Mouse (Mus musculus) heart, postnatal 0 days (tissue): ENCODE results near the gene Jazf1. TPM values are rescaled to one million over a fixed set of nuclear protein-coding genes. Genes with fewer than 3 reads are reported as not detected.

Experiments
- ATAC-seq: fragments of 200-750 bp; cut with Nextera tagmentation; 2 replicates; pipeline ENCODE4 v1.8.0; 2017; ENCODE audit warnings: low read depth, moderate number of reproducible peaks, moderate library complexity; ENCODE audit not compliant: insufficient read depth
- DNase-seq: peaks from one replicate; pipeline ENCODE4 v3.0.0-alpha.2; 2016; ENCODE audit warnings: low spot score
- H3K27ac ChIP-seq: fragments of 300-500 bp; sonication (generic); 2 replicates; pipeline ENCODE4 v1.5.1; 2014; ENCODE audit warnings: low read depth, mild to moderate bottlenecking
- H3K27me3 ChIP-seq: fragments of 300-500 bp; sonication (generic); 2 replicates; pipeline ENCODE4 v1.6.1; 2014; ENCODE audit warnings: low read length, mixed read lengths; ENCODE audit not compliant: control insufficient read depth, insufficient read depth
- H3K36me3 ChIP-seq: fragments of 300-500 bp; sonication (generic); replicated peaks from 2 replicates; pipeline ENCODE4 v1.6.1; 2014; ENCODE audit warnings: low read length, mixed read lengths; ENCODE audit not compliant: control insufficient read depth, insufficient read depth
- H3K4me1 ChIP-seq: fragments of 300-500 bp; sonication (generic); 2 replicates; pipeline ENCODE4 v1.6.1; 2014; ENCODE audit warnings: antibody characterized with exemption; ENCODE audit not compliant: control insufficient read depth, insufficient read depth
- H3K4me2 ChIP-seq: fragments of 300-500 bp; sonication (generic); 2 replicates; pipeline ENCODE4 v1.6.1; 2014; ENCODE audit warnings: low read depth, mild to moderate bottlenecking, low read length, moderate library complexity
- H3K4me3 ChIP-seq: fragments of 300-500 bp; sonication (generic); 2 replicates; pipeline ENCODE4 v1.5.1; 2014; ENCODE audit warnings: low read depth, low read length
- H3K9ac ChIP-seq: fragments of 300-500 bp; sonication (generic); replicated peaks from 2 replicates; pipeline ENCODE4 v1.6.1; 2014; ENCODE audit warnings: low read depth, low read length, mixed read lengths
- H3K9me3 ChIP-seq: fragments of 300-500 bp; sonication (generic); replicated peaks from 2 replicates; pipeline ENCODE4 v1.6.1; 2016; ENCODE audit warnings: low read length; ENCODE audit not compliant: control insufficient read depth
- CTCF ChIP-seq: IDR thresholded peaks from 2 replicates; pipeline ENCODE4 v1.5.1; 2016; ENCODE audit warnings: antibody characterized with exemption, control low read depth, low read depth
- EP300 ChIP-seq: IDR thresholded peaks from 2 replicates; pipeline ENCODE4 v1.6.1; 2016; ENCODE audit warnings: antibody characterized with exemption, low read depth
- WGBS: fragments of 180-500 bp; shearing (Covaris S2); extraction: QIAGEN DNeasy Blood & Tissue Kit; methylation state at CpG from one replicate; pipeline ENCODE4 v1.1.7; 2014; 5-methylcytosine and 5-hydroxymethylcytosine counted together
- polyA plus RNA-seq: library from polyadenylated mRNA; unstranded; fragments of >200 nt; fragmentation: Nextera tagmentation; extraction: Ambion mirVana; gene quantifications from 2 replicates; pipeline ENCODE4 v1.2.1, GENCODE M21; 2015
- total RNA-seq: library from RNA; depleted of rRNA; stranded (reverse); fragments of >200 nt; gene quantifications from 2 replicates; pipeline ENCODE4 v1.2.3, GENCODE M21; 2014; ENCODE audit warnings: low replicate concordance

Gene Jazf1
- total and polyA plus RNA-seq, 2 experiments from 2014 or later, result 6.0 to 9.5 TPM

DNA sequence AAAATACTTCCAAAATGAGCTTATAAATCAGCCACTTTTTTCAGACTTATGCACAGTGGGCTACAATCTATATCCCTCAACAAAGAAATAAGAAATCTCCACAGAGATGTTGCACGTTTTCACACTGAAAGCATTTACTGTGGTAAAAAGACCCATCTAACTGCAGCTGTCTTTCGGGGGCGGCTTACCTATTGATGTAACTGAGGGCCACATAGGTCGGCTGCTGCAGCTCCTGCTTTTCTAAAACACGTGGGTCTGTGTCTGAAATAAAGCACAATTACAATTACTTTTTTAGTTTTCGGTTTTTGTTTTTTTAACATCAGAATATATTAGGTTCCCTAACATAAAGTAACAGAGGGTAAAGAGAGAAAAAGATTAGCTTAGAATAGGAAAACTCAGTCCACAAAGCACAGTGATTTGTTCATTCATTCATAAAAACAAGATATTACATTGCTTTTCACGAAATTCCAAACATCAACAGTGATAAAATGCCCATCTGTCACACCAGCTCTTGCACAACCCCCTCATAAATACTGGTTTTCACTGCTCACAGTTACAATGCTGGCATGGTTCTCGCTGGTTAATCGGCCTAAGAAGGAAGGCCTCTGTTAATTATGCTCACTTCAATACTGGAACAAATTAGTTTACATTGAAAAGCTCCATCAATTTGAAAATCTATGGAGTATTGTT, 174.5 kb downstream of the Jazf1 start:
- H3K9me3 ChIP-seq, result no peaks in the 10 kb centered on the region
- H3K4me2 ChIP-seq, result no peak overlapping the region
- ATAC-seq (no peak), DNase-seq (no peak)
- WGBS, result 82% methylated on average over 9 of the region's 9 CpGs
- no peaks in the 10 kb centered on the region for H3K36me3 ChIP-seq
- TF ChIP-seq EP300 (no peak), CTCF (no peak)
- no peak overlapping the region for H3K9ac ChIP-seq
- no peak overlapping the region for H3K4me3 ChIP-seq
- no peaks in the 10 kb centered on the region for H3K4me1 ChIP-seq
- H3K27ac ChIP-seq, result no peak overlapping the region
- no peaks in the 10 kb centered on the region for H3K27me3 ChIP-seq

DNA sequence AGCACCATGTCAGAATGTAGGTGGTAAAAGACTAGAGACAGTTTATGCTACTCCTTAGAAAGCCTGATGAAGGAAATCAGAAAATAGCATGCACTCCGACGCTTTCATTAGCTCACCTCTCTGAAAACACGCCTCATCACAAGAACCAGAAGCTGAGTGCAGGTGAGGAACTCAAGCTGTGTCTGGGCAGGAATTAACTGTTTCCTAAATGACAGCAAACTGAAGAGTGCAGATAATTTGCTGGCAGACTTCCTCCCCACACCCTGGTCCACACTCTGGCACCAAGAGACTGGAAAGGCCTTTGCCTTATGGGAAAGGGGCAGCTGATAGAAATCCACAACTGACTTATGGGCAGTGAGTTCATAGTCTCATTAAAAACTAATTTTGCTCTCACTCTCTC, 175.5 kb downstream of the Jazf1 start:
- no peak overlapping the region for H3K4me2 ChIP-seq
- H3K9me3 ChIP-seq, result no peaks in the 10 kb centered on the region
- H3K4me3 ChIP-seq, result no peak overlapping the region
- DNase-seq (no peak), ATAC-seq (no peak)
- H3K27ac ChIP-seq, result no peak overlapping the region
- TF ChIP-seq CTCF, result no peak
- TF ChIP-seq EP300, result no peak
- 77% methylated on average over 3 of the region's 3 CpGs for WGBS
- H3K36me3 ChIP-seq, result no peaks in the 10 kb centered on the region
- H3K9ac ChIP-seq, result no peak overlapping the region
- H3K4me1 ChIP-seq, result no peaks in the 10 kb centered on the region
- H3K27me3 ChIP-seq, result no peaks in the 10 kb centered on the region

DNA sequence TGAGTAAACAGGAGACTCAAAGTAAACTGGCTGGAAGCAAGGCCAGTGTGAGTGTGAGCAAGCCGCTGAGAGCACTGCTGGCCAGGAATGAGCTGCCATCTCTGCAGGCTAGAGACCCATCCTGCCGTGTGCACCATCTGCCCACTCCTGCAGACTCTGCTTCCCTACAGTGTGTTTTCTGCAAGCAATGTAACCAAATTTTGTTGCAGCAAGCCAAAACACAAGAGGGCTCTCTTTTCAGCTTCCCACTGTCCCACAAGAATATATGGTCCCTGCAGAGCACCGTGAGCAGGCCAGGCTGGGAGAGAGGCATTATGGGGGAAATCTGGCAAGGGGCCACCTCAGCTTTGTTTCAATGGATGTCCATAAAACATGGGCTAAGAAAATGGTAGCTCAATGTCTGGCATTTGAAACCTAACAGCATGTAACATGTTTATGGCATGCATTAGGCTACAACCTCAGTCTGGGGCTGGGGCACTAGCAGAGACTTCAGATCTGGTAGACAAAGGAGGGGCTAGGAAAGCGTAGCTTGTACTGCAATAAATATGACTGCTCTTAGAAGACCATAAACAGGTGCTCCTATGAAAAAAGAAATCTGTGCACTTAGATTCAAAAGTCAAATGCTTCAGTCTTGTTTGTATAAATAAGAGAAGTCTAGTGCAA, 180.8 kb downstream of the Jazf1 start:
- H3K4me2 ChIP-seq, result no peak overlapping the region
- no peaks in the 10 kb centered on the region for H3K27me3 ChIP-seq
- no peak for TF ChIP-seq EP300
- TF ChIP-seq CTCF, result no peak
- H3K27ac ChIP-seq, result no peak overlapping the region
- H3K36me3 ChIP-seq, result no peaks in the 10 kb centered on the region
- no peaks in the 10 kb centered on the region for H3K9me3 ChIP-seq
- H3K4me3 ChIP-seq, result no peak overlapping the region
- no peak for ATAC-seq
- no peak overlapping the region for H3K9ac ChIP-seq
- no peak for DNase-seq
- H3K4me1 ChIP-seq, result no peaks in the 10 kb centered on the region
- 76% methylated on average over 4 of the region's 4 CpGs for WGBS

DNA sequence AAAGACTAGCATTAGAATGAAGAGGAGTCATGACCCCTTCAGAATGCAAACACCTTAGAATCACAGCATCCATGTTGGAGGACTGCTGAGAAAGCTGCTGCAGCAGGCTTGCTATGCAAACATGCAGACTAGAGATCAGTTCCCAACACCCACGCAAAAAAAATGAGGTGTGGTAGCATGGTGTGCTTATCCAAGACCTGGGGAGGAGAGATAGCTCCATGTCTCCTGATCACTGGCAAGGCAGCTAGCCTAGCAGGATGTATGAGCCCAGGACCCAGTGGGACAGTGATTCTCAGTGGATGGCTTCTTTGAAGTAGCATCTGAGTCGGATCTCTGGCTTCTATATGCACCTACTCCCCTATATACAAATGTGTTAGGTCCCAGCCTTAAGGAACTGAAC, 184.7 kb downstream of the Jazf1 start:
- TF ChIP-seq CTCF, result no peak
- TF ChIP-seq EP300, result no peak
- WGBS, result 58% methylated on average over 2 of the region's 2 CpGs
- H3K9ac ChIP-seq, result no peak overlapping the region

DNA sequence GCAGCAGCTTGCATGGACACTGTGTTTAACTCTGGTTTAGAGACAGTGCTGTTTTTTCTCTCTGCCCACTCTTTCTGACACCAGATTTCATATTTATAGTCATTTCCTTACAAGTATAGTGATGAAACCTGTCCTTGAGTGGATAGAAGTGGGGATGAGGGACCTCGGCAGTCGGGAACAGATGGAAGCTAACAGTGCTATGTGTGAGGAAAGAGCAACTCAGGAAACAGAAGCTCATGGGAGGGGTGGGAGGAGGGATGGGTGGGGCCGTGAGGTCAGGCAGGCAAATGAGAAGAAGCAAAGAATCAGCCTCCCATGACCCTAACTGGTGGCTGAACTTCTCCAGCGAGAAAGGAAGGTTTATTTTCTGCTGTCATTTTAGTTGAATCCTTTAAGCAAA, 191.3 kb downstream of the Jazf1 start:
- ATAC-seq (no peak), DNase-seq (no peak)
- H3K4me2 ChIP-seq, result no peak overlapping the region
- H3K9me3 ChIP-seq, result peaks cover 12% of the 10 kb centered on the region; the same call in 1 of the 2 replicates
- H3K9ac ChIP-seq, result no peak overlapping the region
- 0 out of 2 replicates have a peak, but pooled peaks cover 4% of the 10 kb centered on the region for H3K36me3 ChIP-seq
- H3K4me3 ChIP-seq, result no peak overlapping the region
- TF ChIP-seq EP300 (no peak), CTCF (no peak)
- H3K27ac ChIP-seq, result no peak overlapping the region
- H3K4me1 ChIP-seq, result no peaks in the 10 kb centered on the region
- WGBS, result 26% methylated on average over 4 of the region's 4 CpGs
- H3K27me3 ChIP-seq, result no peaks in the 10 kb centered on the region

More for the DNA sequence above, 184.7 kb downstream of the Jazf1 start:
- Histone ChIP-seq H3K9me3 (peaks cover 8% of the 10 kb centered on the region; the same call in 1 of the 2 replicates), H3K27me3 (no peaks in the 10 kb centered on the region), H3K36me3 (0 out of 2 replicates have a peak, but pooled peaks cover 2% of the 10 kb centered on the region), H3K4me3 (no peak overlapping the region), H3K4me2 (no peak overlapping the region), H3K4me1 (no peaks in the 10 kb centered on the region), H3K27ac (no peak overlapping the region)
- ATAC-seq, result no peak
- DNase-seq, result no peak

DNA sequence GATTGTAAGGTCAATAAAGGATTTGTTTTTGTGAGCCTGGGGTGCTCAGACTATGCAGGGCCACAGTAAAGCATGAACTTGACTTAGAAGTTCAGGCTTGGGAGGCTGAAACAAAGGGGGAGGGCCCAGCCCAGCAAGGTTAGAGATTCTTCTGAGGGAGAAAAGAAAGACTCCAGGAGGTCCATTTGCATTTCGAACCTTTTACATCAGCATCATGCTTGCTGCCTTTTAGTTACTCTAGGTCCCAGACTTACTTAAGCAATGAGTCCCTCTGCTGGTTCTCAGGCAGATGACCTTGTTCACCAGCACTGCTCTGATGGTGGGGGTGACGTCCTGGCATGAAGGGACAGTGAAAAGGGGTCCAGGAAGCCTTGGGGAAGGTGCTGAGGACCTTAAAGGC, 197.1 kb downstream of the Jazf1 start:
- Histone ChIP-seq H3K4me1 (no peaks in the 10 kb centered on the region), H3K27ac (no peak overlapping the region), H3K9me3 (no peaks in the 10 kb centered on the region), H3K4me3 (no peak overlapping the region), H3K4me2 (no peak overlapping the region), H3K36me3 (no peaks in the 10 kb centered on the region), H3K27me3 (no peaks in the 10 kb centered on the region), H3K9ac (no peak overlapping the region)
- DNase-seq (no peak), ATAC-seq (no peak)
- WGBS, result 38% methylated on average over 2 of the region's 2 CpGs
- TF ChIP-seq EP300 (no peak), CTCF (peak; percentile 32)
